Mouse (Mus musculus) hindbrain, embryonic 10.5 days (tissue): ENCODE data around the gene Shh. TPM values are rescaled to one million over a fixed set of nuclear protein-coding genes. Genes with fewer than 3 reads are reported as not detected.

Experiments used
- DNase-seq: peaks from one replicate; pipeline ENCODE4 v3.0.0-alpha.2; 2017; ENCODE audit warnings: low spot score
- H3K27ac ChIP-seq: fragments of 300-500 bp; sonication (generic); 2 replicates; pipeline ENCODE4 v1.5.1; 2016; ENCODE audit warnings: mild to moderate bottlenecking, moderate library complexity
- H3K27me3 ChIP-seq: fragments of 300-500 bp; sonication (generic); 2 replicates; pipeline ENCODE4 v1.6.1; 2016; ENCODE audit warnings: mild to moderate bottlenecking; ENCODE audit not compliant: poor library complexity, insufficient read depth, severe bottlenecking
- H3K36me3 ChIP-seq: fragments of 300-500 bp; sonication (generic); 2 replicates; pipeline ENCODE4 v1.6.1; 2016; ENCODE audit warnings: mild to moderate bottlenecking, moderate library complexity
- H3K4me1 ChIP-seq: fragments of 300-500 bp; sonication (generic); replicated peaks from 2 replicates; pipeline ENCODE4 v1.6.1; 2016; ENCODE audit warnings: mild to moderate bottlenecking
- H3K4me3 ChIP-seq: fragments of 300-500 bp; sonication (generic); 2 replicates; pipeline ENCODE4 v1.5.1; 2016; ENCODE audit warnings: mild to moderate bottlenecking, moderate library complexity
- H3K9me3 ChIP-seq: fragments of 300-500 bp; sonication (generic); 2 replicates; pipeline ENCODE4 v1.6.1; 2016; ENCODE audit warnings: mild to moderate bottlenecking, moderate library complexity
- WGBS: fragments of 180-500 bp; shearing (Covaris S2); methylation state at CpG from one replicate; pipeline ENCODE4 v1.1.7; 2016; 5-methylcytosine and 5-hydroxymethylcytosine counted together
- polyA plus RNA-seq: library from polyadenylated mRNA; unstranded; fragments of >200 nt; fragmentation: Nextera tagmentation; extraction: Ambion mirVana; gene quantifications from 2 replicates; pipeline ENCODE4 v1.2.1, GENCODE M21; 2016

The Shh gene
- polyA plus RNA-seq, 1 experiment from 2014 or later: 2.8 TPM

GRCm38 (mm10) chr5:28412006-28412685 lies 54.9 kb downstream of the Shh start:
- 91% methylated on average over 2 of the region's 2 CpGs for WGBS
- Histone ChIP-seq H3K27me3 (no peaks in the 10 kb centered on the region), H3K27ac (no peak overlapping the region), H3K4me3 (no peak overlapping the region), H3K4me1 (no peaks in the 10 kb centered on the region), H3K9me3 (no peaks in the 10 kb centered on the region), H3K36me3 (peaks cover 97% of the 10 kb centered on the region)
- DNase-seq: no peak

Other genes starting within 250 kb of the Shh start
- 46.7 and 69.8 TPM in 2 replicates for gene Cnpy1, start 221.4 kb downstream of the Shh start, polyA plus RNA-seq
- gene Rbm33, start 150.1 kb downstream of the Shh start, polyA plus RNA-seq: 14.5 and 17.3 TPM in 2 replicates